Mouse (Mus musculus) lung, embryonic 16.5 days (tissue): ENCODE measurements at regions not wholly inside any gene's neighbourhood (a gene's known extent, or its start where the extent isn't known, plus 50 kb on each side); places are given as distances from the start of the nearest gene placed in this dataset.

ENCODE experiments used
- ATAC-seq: fragments of 200-750 bp; cut with Nextera tagmentation; 2 replicates; pipeline ENCODE4 v1.8.0; 2017; ENCODE audit warnings: low read depth, mild to moderate bottlenecking, moderate library complexity
- H3K27ac ChIP-seq: fragments of 300-500 bp; sonication (generic); 2 replicates; pipeline ENCODE4 v1.5.1; 2014; ENCODE audit warnings: mild to moderate bottlenecking, control low read depth, low read length
- H3K27me3 ChIP-seq: fragments of 300-500 bp; sonication (generic); 2 replicates; pipeline ENCODE4 v1.6.1; 2014; ENCODE audit warnings: low read depth, low read length, mixed read lengths; ENCODE audit not compliant: control insufficient read depth, insufficient read depth
- H3K36me3 ChIP-seq: fragments of 300-500 bp; sonication (generic); 2 replicates; pipeline ENCODE4 v1.6.1; 2014; ENCODE audit warnings: low read length; ENCODE audit not compliant: control insufficient read depth, insufficient read depth
- H3K4me1 ChIP-seq: fragments of 300-500 bp; sonication (generic); replicated peaks from 2 replicates; pipeline ENCODE4 v1.6.1; 2014; ENCODE audit warnings: low read length, mixed read lengths; ENCODE audit not compliant: control insufficient read depth, insufficient read depth
- H3K4me2 ChIP-seq: fragments of 300-500 bp; sonication (generic); 2 replicates; pipeline ENCODE4 v1.6.1; 2014; ENCODE audit warnings: low read depth, low read length, control low read depth
- H3K4me3 ChIP-seq: fragments of 300-500 bp; sonication (generic); 2 replicates; pipeline ENCODE4 v1.5.1; 2014; ENCODE audit warnings: mild to moderate bottlenecking, low read length, control low read depth
- H3K9ac ChIP-seq: fragments of 300-500 bp; sonication (generic); 2 replicates; pipeline ENCODE4 v1.6.1; 2014; ENCODE audit warnings: low read length, control low read depth
- H3K9me3 ChIP-seq: fragments of 300-500 bp; sonication (generic); 2 replicates; pipeline ENCODE4 v1.6.1; 2016; ENCODE audit warnings: low read length; ENCODE audit not compliant: control insufficient read depth
- WGBS: fragments of 180-500 bp; shearing (Covaris S2); extraction: QIAGEN DNeasy Blood & Tissue Kit; methylation state at CpG from one replicate; pipeline ENCODE4 v1.1.7; 2014; 5-methylcytosine and 5-hydroxymethylcytosine counted together

DNA sequence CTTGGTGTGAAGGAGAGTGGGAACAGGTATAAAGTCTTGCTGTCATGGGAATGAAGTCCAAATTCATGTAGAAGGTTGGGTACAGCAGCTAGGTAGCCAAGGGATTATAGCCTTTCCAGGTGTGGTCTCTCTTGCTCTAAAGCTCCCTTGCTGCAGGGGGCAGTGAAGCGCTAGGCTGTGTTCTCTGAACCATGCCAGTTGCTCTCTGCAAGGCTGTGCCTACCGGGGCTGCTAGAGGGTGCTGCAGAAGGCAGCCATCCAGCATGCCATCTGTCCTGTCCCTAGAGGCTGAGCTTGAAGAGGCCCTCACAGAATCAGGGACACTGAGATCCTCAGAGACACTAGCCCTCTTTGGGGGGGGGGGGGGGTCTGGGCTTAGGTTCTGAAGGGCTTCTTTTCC is 50.6 kb upstream of the Shank2 start:
- H3K27me3 ChIP-seq = no peaks in the 10 kb centered on the region
- no peaks in the 10 kb centered on the region for H3K36me3 ChIP-seq
- ATAC-seq = peak; percentile 51; the same call in 1 of the 2 replicates
- no peak overlapping the region for H3K27ac ChIP-seq
- H3K9ac ChIP-seq = no peak overlapping the region
- no peak overlapping the region for H3K4me2 ChIP-seq
- no peak overlapping the region for H3K4me3 ChIP-seq
- WGBS = 27% methylated on average over 2 of the region's 2 CpGs
- no peaks in the 10 kb centered on the region for H3K4me1 ChIP-seq
- no peaks in the 10 kb centered on the region for H3K9me3 ChIP-seq
